8 mouse cellular contexts compared by ENCODE assay signal in genomic region chr2:167420811-167421241, GRCm38 (mm10). TPM values are rescaled to one million over a fixed set of nuclear protein-coding genes. Genes with fewer than 3 reads are reported as not detected.
A peak's percentile ranks its signal among the peaks of the same experiment; 100 is the strongest.
DNase-seq lines count a peak whose midpoint lies in the region; ATAC-seq and TF ChIP-seq lines count a peak whose summit lies in the region.

No protein-coding gene starts in this region.

- no peak for TF ChIP-seq CTCF in thymus, adult 2 months (IDR thresholded peaks at IDR 0.05; ENCODE audit: borderline replicate concordance, control insufficient read depth, extremely low read depth, insufficient read depth, low read length, poor library complexity)

- peaks cover 8% of the 10 kb centered on the region for H3K4me1 ChIP-seq in thymus, adult 2 months (replicated peaks; ENCODE audit: control insufficient read depth, insufficient read depth, low read length)
- H3K4me1 ChIP-seq in intestine, embryonic 15.5 days (replicated peaks) = peaks cover 13% of the 10 kb centered on the region
- H3K4me1 ChIP-seq in neural tube, embryonic 13.5 days (replicated peaks) = peaks cover 25% of the 10 kb centered on the region

- no peak for TF ChIP-seq POLR2A in thymus, adult 2 months (IDR thresholded peaks at IDR 0.05; ENCODE audit: control insufficient read depth, extremely low read depth, insufficient read depth, low read length, poor library complexity)

- H3K27ac ChIP-seq in thymus, adult 2 months (ENCODE audit: control insufficient read depth, insufficient read depth, low read length) = peak overlapping the region; percentile 3; the same call in 1 of the 2 replicates
- peak overlapping the region; percentile 96 for H3K27ac ChIP-seq in intestine, embryonic 15.5 days
- H3K27ac ChIP-seq in neural tube, embryonic 13.5 days (replicated peaks) = peak overlapping the region; percentile 96

- no peaks in the 10 kb centered on the region for H3K27me3 ChIP-seq in thymus, adult 2 months (ENCODE audit: control insufficient read depth, insufficient read depth, low read length)
- no peaks in the 10 kb centered on the region for H3K27me3 ChIP-seq in intestine, embryonic 15.5 days (replicated peaks)
- H3K27me3 ChIP-seq in neural tube, embryonic 13.5 days = no peaks in the 10 kb centered on the region

- H3K4me3 ChIP-seq in thymus, adult 2 months (ENCODE audit: control insufficient read depth, insufficient read depth, low read length) = peak overlapping the region; percentile 87
- peak overlapping the region; percentile 73 for H3K4me3 ChIP-seq in intestine, embryonic 15.5 days (replicated peaks)
- H3K4me3 ChIP-seq in neural tube, embryonic 13.5 days = peak overlapping the region; percentile 50

- H3K4me2 ChIP-seq in intestine, embryonic 15.5 days (replicated peaks) = peak overlapping the region; percentile 78
- H3K4me2 ChIP-seq in neural tube, embryonic 13.5 days = peak overlapping the region; percentile 82

- peak overlapping the region; percentile 95 for H3K9ac ChIP-seq in intestine, embryonic 15.5 days
- peak overlapping the region; percentile 79 for H3K9ac ChIP-seq in neural tube, embryonic 13.5 days

- H3K9me3 ChIP-seq in intestine, embryonic 15.5 days = no peaks in the 10 kb centered on the region; the same call in 1 of the 2 replicates
- H3K9me3 ChIP-seq in neural tube, embryonic 13.5 days = no peaks in the 10 kb centered on the region

- 21% methylated on average over 10 of the region's 10 CpGs for WGBS in thymus, adult 2 months
- 13% methylated on average over 10 of the region's 10 CpGs for WGBS in intestine, embryonic 15.5 days
- 28% methylated on average over 10 of the region's 10 CpGs for WGBS in neural tube, embryonic 13.5 days

- ATAC-seq in intestine, embryonic 15.5 days = no peak
- no peak for ATAC-seq in neural tube, embryonic 13.5 days (ENCODE audit: low read depth)

- peak; percentile 61 for DNase-seq in cerebellum, adult 9-10 months
- no peak for DNase-seq in cerebellum, adult 18-20 months
- DNase-seq in thymus, adult 2 months = no peak
- no peak for DNase-seq in thymus, postnatal 36 days
- DNase-seq in gastrocnemius, adult 8-10 months (ENCODE audit: low spot score in 2 of 2) = no peak
- no peak for DNase-seq in Muller cell, postnatal 12 days (ENCODE audit: inconsistent ontology term)

- H3K36me3 ChIP-seq in thymus, adult 2 months (ENCODE audit: control insufficient read depth, insufficient read depth, low read length) = peaks cover 14% of the 10 kb centered on the region
- H3K36me3 ChIP-seq in intestine, embryonic 15.5 days = peaks cover 13% of the 10 kb centered on the region
- peaks cover 22% of the 10 kb centered on the region for H3K36me3 ChIP-seq in neural tube, embryonic 13.5 days

RNA-seq across cellular contexts. Expression of gene Slc9a8, which starts 0.7 kb away (rescaled TPM):
- polyA plus RNA-seq in thymus, adult 2 months (2012; rRNA removed) = 75.4 and 90.9 TPM in 2 replicates
- polyA plus RNA-seq in intestine, embryonic 15.5 days (2015; fragmentation: Nextera tagmentation; extraction: Ambion mirVana) = 19.9 and 21.7 TPM in 2 replicates
- 19.5 and 22.1 TPM in 2 replicates for polyA plus RNA-seq in neural tube, embryonic 13.5 days (2015; fragmentation: Nextera tagmentation; extraction: Ambion mirVana)
- 10 to 100 TPM; 21.8 to 27.9 (median 24.9) TPM for total RNA-seq in gastrocnemius, adult 8-10 months (2022)

Comparison
In these comparisons a context has a peak if more than half of its experiments do, and no peak if none do; other contexts are left out.
1. H3K27ac ChIP-seq: peak in every context shown above with its lines; median percentile 96 in intestine, embryonic 15.5 days; 96 in neural tube, embryonic 13.5 days; 3 in thymus, adult 2 months.